Mouse (Mus musculus): ENCODE measurements around the gene Ube2e2.

DNA sequence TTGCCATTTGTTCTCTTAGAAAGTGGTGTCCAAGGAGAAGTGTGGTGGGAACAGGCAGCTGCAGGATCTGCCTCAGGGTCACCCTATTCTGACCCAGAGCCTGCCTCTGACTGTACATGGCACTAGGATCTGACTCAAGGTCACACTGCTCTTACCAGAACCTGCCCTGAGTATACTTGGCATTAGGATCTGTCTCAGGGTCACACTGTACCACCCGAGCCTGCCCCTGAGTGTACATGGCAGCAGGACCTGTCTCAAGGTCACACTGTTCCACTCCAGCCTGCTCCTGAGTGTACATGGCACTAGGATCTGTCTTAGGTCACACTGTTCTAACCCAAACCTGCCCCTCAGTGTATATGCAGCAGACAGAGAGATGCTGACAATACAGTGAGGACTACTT, 177.1 kb downstream of the Ube2e2 start:
- TF ChIP-seq CTCF (IDR thresholded peaks at IDR 0.05; ENCODE audit: control insufficient read depth, insufficient read depth, insufficient replicate concordance, low read depth, low read length) (no peak), POLR2A (IDR thresholded peaks at IDR 0.05; ENCODE audit: control insufficient read depth, low read depth, low read length) (no peak)

Measured in testis, adult 2 months (tissue).